Mouse (Mus musculus): ENCODE data around the gene Dusp7.

- TF ChIP-seq CTCF (IDR thresholded peaks at IDR 0.05; ENCODE audit: insufficient read depth, low read length) (no peak), POLR2A (IDR thresholded peaks at IDR 0.05; ENCODE audit: borderline replicate concordance, extremely low read depth, low read depth, low read length) (no peak)
Measured at GRCm38 (mm10) chr9:106353779-106354178, 14.7 kb upstream of the Dusp7 start.
